Mouse (Mus musculus): Measurements from ENCODE around the gene Lamtor4.

GRCm38 (mm10) chr5:138222111-138222510, 33.2 kb upstream of the Lamtor4 start:
- TF ChIP-seq CTCF (IDR thresholded peaks at IDR 0.05; ENCODE audit: low read depth) (peak; percentile 90), EP300 (IDR thresholded peaks at IDR 0.05; ENCODE audit: low read depth) (no peak)
